8 mouse cellular contexts compared by ENCODE assay signal in genomic region chr3:96728634-96729402, GRCm38 (mm10). TPM values are rescaled to one million over a fixed set of nuclear protein-coding genes. Genes with fewer than 3 reads are reported as not detected.
DNase-seq lines count a peak whose midpoint lies in the region; ATAC-seq and TF ChIP-seq lines count a peak whose summit lies in the region.

No protein-coding gene starts in this region.

- TF ChIP-seq POLR2A in bone marrow, adult 2 months (IDR thresholded peaks at IDR 0.05; ENCODE audit: borderline replicate concordance, control insufficient read depth, low read depth, low read length), result no peak
- TF ChIP-seq POLR2A in thymus, adult 2 months (IDR thresholded peaks at IDR 0.05; ENCODE audit: control insufficient read depth, extremely low read depth, insufficient read depth, low read length, poor library complexity), result no peak

- no peaks in the 10 kb centered on the region for H3K9me3 ChIP-seq in kidney, postnatal 0 days (replicated peaks; ENCODE audit: low read length)
- H3K9me3 ChIP-seq in hindbrain, embryonic 14.5 days (ENCODE audit: control insufficient read depth, low read length), result no peaks in the 10 kb centered on the region
- H3K9me3 ChIP-seq in midbrain, embryonic 15.5 days, result no peaks in the 10 kb centered on the region

- H3K4me3 ChIP-seq in kidney, postnatal 0 days (replicated peaks; ENCODE audit: low read depth, low read length), result peak overlapping the region; percentile 76
- H3K4me3 ChIP-seq in bone marrow, adult 2 months (replicated peaks; ENCODE audit: control insufficient read depth, low read depth, low read length), result peak overlapping the region; percentile 32
- peak overlapping the region; percentile 95 for H3K4me3 ChIP-seq in hindbrain, embryonic 14.5 days (replicated peaks; ENCODE audit: low read length)
- peak overlapping the region; percentile 79 for H3K4me3 ChIP-seq in midbrain, embryonic 15.5 days
- H3K4me3 ChIP-seq in thymus, adult 2 months (ENCODE audit: control insufficient read depth, insufficient read depth, low read length), result no peak overlapping the region; the same call in 1 of the 2 replicates

- H3K4me2 ChIP-seq in kidney, postnatal 0 days (ENCODE audit: low read length), result peak overlapping the region; percentile 67
- peak overlapping the region; percentile 65 for H3K4me2 ChIP-seq in hindbrain, embryonic 14.5 days (replicated peaks)
- peak overlapping the region; percentile 59 for H3K4me2 ChIP-seq in midbrain, embryonic 15.5 days

- no peaks in the 10 kb centered on the region for H3K27me3 ChIP-seq in kidney, postnatal 0 days (ENCODE audit: insufficient read depth, low read length)
- no peaks in the 10 kb centered on the region for H3K27me3 ChIP-seq in hindbrain, embryonic 14.5 days (ENCODE audit: control insufficient read depth, insufficient read depth, low read length)
- no peaks in the 10 kb centered on the region for H3K27me3 ChIP-seq in midbrain, embryonic 15.5 days (replicated peaks)
- H3K27me3 ChIP-seq in thymus, adult 2 months (ENCODE audit: control insufficient read depth, insufficient read depth, low read length), result no peaks in the 10 kb centered on the region

- no peak for TF ChIP-seq CTCF in kidney, postnatal 0 days (IDR thresholded peaks at IDR 0.05; ENCODE audit: low read depth)
- TF ChIP-seq CTCF in bone marrow, adult 2 months (IDR thresholded peaks at IDR 0.05; ENCODE audit: control insufficient read depth, insufficient read depth, low read length), result no peak
- no peak for TF ChIP-seq CTCF in thymus, adult 2 months (IDR thresholded peaks at IDR 0.05; ENCODE audit: borderline replicate concordance, control insufficient read depth, extremely low read depth, insufficient read depth, low read length, poor library complexity)

- H3K27ac ChIP-seq in kidney, postnatal 0 days, result no peak overlapping the region; the same call in 1 of the 2 replicates
- H3K27ac ChIP-seq in bone marrow, adult 2 months (ENCODE audit: control insufficient read depth, insufficient read depth, low read depth, low read length, poor library complexity), result no peak overlapping the region
- peak overlapping the region; percentile 84; the same call in 1 of the 2 replicates for H3K27ac ChIP-seq in hindbrain, embryonic 14.5 days
- H3K27ac ChIP-seq in midbrain, embryonic 15.5 days, result peak overlapping the region; percentile 86
- H3K27ac ChIP-seq in thymus, adult 2 months (ENCODE audit: control insufficient read depth, insufficient read depth, low read length), result no peak overlapping the region; the same call in 1 of the 2 replicates

- H3K9ac ChIP-seq in kidney, postnatal 0 days (ENCODE audit: low read depth, low read length), result peak overlapping the region; percentile 74; the same call in 1 of the 2 replicates
- H3K9ac ChIP-seq in hindbrain, embryonic 14.5 days, result peak overlapping the region; percentile 94
- peak overlapping the region; percentile 79 for H3K9ac ChIP-seq in midbrain, embryonic 15.5 days

- WGBS in kidney, postnatal 0 days, result 48% methylated on average over 7 of the region's 7 CpGs
- 34% methylated on average over 7 of the region's 7 CpGs for WGBS in bone marrow, adult 2 months
- 60% methylated on average over 7 of the region's 7 CpGs for WGBS in hindbrain, embryonic 14.5 days
- WGBS in midbrain, embryonic 15.5 days, result 35% methylated on average over 7 of the region's 7 CpGs
- WGBS in thymus, adult 2 months, result 50% methylated on average over 7 of the region's 7 CpGs

- H3K36me3 ChIP-seq in kidney, postnatal 0 days (ENCODE audit: insufficient read depth, low read length), result no peaks in the 10 kb centered on the region
- H3K36me3 ChIP-seq in hindbrain, embryonic 14.5 days (replicated peaks; ENCODE audit: control insufficient read depth, insufficient read depth), result 0 out of 2 replicates have a peak, but pooled peaks cover 1% of the 10 kb centered on the region
- no peaks in the 10 kb centered on the region for H3K36me3 ChIP-seq in midbrain, embryonic 15.5 days (replicated peaks)
- H3K36me3 ChIP-seq in thymus, adult 2 months (ENCODE audit: control insufficient read depth, insufficient read depth, low read length), result no peaks in the 10 kb centered on the region

- DNase-seq in kidney, postnatal 0 days (ENCODE audit: low spot score), result no peak
- no peak for DNase-seq in kidney, adult 9 months
- no peak for DNase-seq in hindbrain, embryonic 14.5 days (ENCODE audit: low spot score)
- DNase-seq in thymus, adult 2 months, result no peak
- no peak for DNase-seq in cerebellum, postnatal 10 days
- no peak for DNase-seq in right cerebral cortex, postnatal 4 days

- no peak for ATAC-seq in kidney, postnatal 0 days (replicated peaks; ENCODE audit: low FRiP score, low read depth)
- no peak for ATAC-seq in hindbrain, embryonic 14.5 days (ENCODE audit: low FRiP score)
- ATAC-seq in midbrain, embryonic 15.5 days (replicated peaks), result no peak

- peaks cover 18% of the 10 kb centered on the region for H3K4me1 ChIP-seq in kidney, postnatal 0 days (replicated peaks; ENCODE audit: insufficient read depth, low read length)
- no peaks in the 10 kb centered on the region for H3K4me1 ChIP-seq in bone marrow, adult 2 months (ENCODE audit: control insufficient read depth, insufficient read depth, low read length)
- H3K4me1 ChIP-seq in hindbrain, embryonic 14.5 days (replicated peaks; ENCODE audit: control insufficient read depth, insufficient read depth, low read length), result peaks cover 23% of the 10 kb centered on the region
- peaks cover 39% of the 10 kb centered on the region for H3K4me1 ChIP-seq in midbrain, embryonic 15.5 days
- peaks cover 2% of the 10 kb centered on the region for H3K4me1 ChIP-seq in thymus, adult 2 months (replicated peaks; ENCODE audit: control insufficient read depth, insufficient read depth, low read length)

RNA-seq across cellular contexts. Expression of gene Rnf115, which starts 1.4 kb away (rescaled TPM):
- polyA plus RNA-seq in kidney, postnatal 0 days (2015; fragmentation: Nextera tagmentation; extraction: Ambion mirVana), result 59.0 and 59.2 TPM in 2 replicates
- 12.2 and 17.2 TPM in 2 replicates for polyA plus RNA-seq in bone marrow, adult 2 months (2011; ENCODE audit: insufficient read depth, insufficient read length, low replicate concordance, missing spikeins)
- 79.4 and 89.2 TPM in 2 replicates for polyA plus RNA-seq in hindbrain, embryonic 14.5 days (2014; fragmentation: Nextera tagmentation; extraction: Ambion mirVana)
- polyA plus RNA-seq in midbrain, embryonic 15.5 days (2015; fragmentation: Nextera tagmentation; extraction: Ambion mirVana), result 67.1 and 73.4 TPM in 2 replicates
- polyA plus RNA-seq in thymus, adult 2 months (2012; rRNA removed), result 24.1 and 26.3 TPM in 2 replicates

RNA-seq across cellular contexts. Expression of gene Polr3c, which starts 1.4 kb away (rescaled TPM):
- polyA plus RNA-seq in kidney, postnatal 0 days (2015; fragmentation: Nextera tagmentation; extraction: Ambion mirVana), result 25.3 and 29.8 TPM in 2 replicates
- 19.6 and 26.5 TPM in 2 replicates for polyA plus RNA-seq in bone marrow, adult 2 months (2011; ENCODE audit: insufficient read depth, insufficient read length, low replicate concordance, missing spikeins)
- polyA plus RNA-seq in hindbrain, embryonic 14.5 days (2014; fragmentation: Nextera tagmentation; extraction: Ambion mirVana), result 28.1 and 28.3 TPM in 2 replicates
- polyA plus RNA-seq in midbrain, embryonic 15.5 days (2015; fragmentation: Nextera tagmentation; extraction: Ambion mirVana), result 33.7 and 33.8 TPM in 2 replicates
- polyA plus RNA-seq in thymus, adult 2 months (2012; rRNA removed), result 49.3 and 51.1 TPM in 2 replicates

RNA-seq across cellular contexts. Expression of gene Nudt17, which starts 20.5 kb away (rescaled TPM):
- 8.2 and 9.5 TPM in 2 replicates for polyA plus RNA-seq in kidney, postnatal 0 days (2015; fragmentation: Nextera tagmentation; extraction: Ambion mirVana)
- 1.4 TPM in 1 of 2 replicates, not detected in the other for polyA plus RNA-seq in bone marrow, adult 2 months (2011; ENCODE audit: insufficient read depth, insufficient read length, low replicate concordance, missing spikeins)
- 16.5 and 17.3 TPM in 2 replicates for polyA plus RNA-seq in hindbrain, embryonic 14.5 days (2014; fragmentation: Nextera tagmentation; extraction: Ambion mirVana)
- polyA plus RNA-seq in midbrain, embryonic 15.5 days (2015; fragmentation: Nextera tagmentation; extraction: Ambion mirVana), result 13.5 and 15.4 TPM in 2 replicates
- polyA plus RNA-seq in thymus, adult 2 months (2012; rRNA removed), result 12.2 and 17.9 TPM in 2 replicates

RNA-seq across cellular contexts. Expression of gene Pias3, which starts 32.6 kb away (rescaled TPM):
- 38.7 and 39.1 TPM in 2 replicates for polyA plus RNA-seq in kidney, postnatal 0 days (2015; fragmentation: Nextera tagmentation; extraction: Ambion mirVana)
- polyA plus RNA-seq in bone marrow, adult 2 months (2011; ENCODE audit: insufficient read depth, insufficient read length, low replicate concordance, missing spikeins), result 22.0 and 34.9 TPM in 2 replicates
- 27.5 and 29.3 TPM in 2 replicates for polyA plus RNA-seq in hindbrain, embryonic 14.5 days (2014; fragmentation: Nextera tagmentation; extraction: Ambion mirVana)
- 37.8 and 38.7 TPM in 2 replicates for polyA plus RNA-seq in midbrain, embryonic 15.5 days (2015; fragmentation: Nextera tagmentation; extraction: Ambion mirVana)
- polyA plus RNA-seq in thymus, adult 2 months (2012; rRNA removed), result 32.7 and 33.1 TPM in 2 replicates

RNA-seq across cellular contexts. Expression of gene Ankrd35, which starts 58.9 kb away (rescaled TPM):
- polyA plus RNA-seq in kidney, postnatal 0 days (2015; fragmentation: Nextera tagmentation; extraction: Ambion mirVana), result 1.0 and 1.3 TPM in 2 replicates
- 5.4 and 15.5 TPM in 2 replicates for polyA plus RNA-seq in bone marrow, adult 2 months (2011; ENCODE audit: insufficient read depth, insufficient read length, low replicate concordance, missing spikeins)
- polyA plus RNA-seq in hindbrain, embryonic 14.5 days (2014; fragmentation: Nextera tagmentation; extraction: Ambion mirVana), result 1.7 and 1.8 TPM in 2 replicates
- 2.1 TPM in 2 replicates for polyA plus RNA-seq in midbrain, embryonic 15.5 days (2015; fragmentation: Nextera tagmentation; extraction: Ambion mirVana)
- 1.7 and 2.8 TPM in 2 replicates for polyA plus RNA-seq in thymus, adult 2 months (2012; rRNA removed)

Comparison
In these comparisons a context has a peak if more than half of its experiments do, and no peak if none do; other contexts are left out.
1. H3K27ac ChIP-seq: peak in hindbrain, embryonic 14.5 days (single experiment) and midbrain, embryonic 15.5 days (single experiment); none in kidney, postnatal 0 days (single experiment), bone marrow, adult 2 months (single experiment) and thymus, adult 2 months (single experiment).
2. Peak in every context shown above with its lines, with median percentiles within 50 percentile points of each other: H3K4me2 ChIP-seq and H3K9ac ChIP-seq.